Mouse (Mus musculus) skeletal muscle tissue, adult 2 months (tissue): ENCODE data around the gene Lpcat3.

Experiments
- DNase-seq: peaks from one replicate; pipeline ENCODE4 v3.0.0-alpha.2; 2012; ENCODE audit warnings: low read depth, low spot score

Gene Lpcat3

GRCm38 (mm10) chr6:124738511-124739023 is 75.7 kb downstream of the Lpcat3 start, which contains the start of gene Ptpn6:
TSS of gene Ptpn6 (minus strand) at chr6:124738714.
- no peak for DNase-seq

- DNase-seq = no peak
Measured at GRCm38 (mm10) chr6:124739231-124739796, 76.5 kb downstream of the Lpcat3 start.

GRCm38 (mm10) chr6:124740211-124740887 is 77.5 kb downstream of the Lpcat3 start:
- DNase-seq = peak; percentile 57

GRCm38 (mm10) chr6:124740888-124741761 is 78.3 kb downstream of the Lpcat3 start, which contains the start of gene Grcc10:
TSS of gene Grcc10 (minus strand) at chr6:124741374.
- peak; percentile 90 for DNase-seq

GRCm38 (mm10) chr6:124741842-124742241 is 79.0 kb downstream of the Lpcat3 start:
- no peak for DNase-seq

- no peak for DNase-seq
Measured at GRCm38 (mm10) chr6:124742839-124743514, 80.2 kb downstream of the Lpcat3 start.

GRCm38 (mm10) chr6:124743647-124744046 is 80.8 kb downstream of the Lpcat3 start:
- DNase-seq = no peak

- DNase-seq = peak; percentile 44
Measured at GRCm38 (mm10) chr6:124744755-124745321, 82.0 kb downstream of the Lpcat3 start.

GRCm38 (mm10) chr6:124745490-124746295 is 82.9 kb downstream of the Lpcat3 start:
- DNase-seq = peak; percentile 95

GRCm38 (mm10) chr6:124746296-124746605 is 83.4 kb downstream of the Lpcat3 start:
- no peak for DNase-seq

GRCm38 (mm10) chr6:124746654-124747632 is 84.1 kb downstream of the Lpcat3 start:
- DNase-seq = no peak

GRCm38 (mm10) chr6:124750405-124750804 is 87.6 kb downstream of the Lpcat3 start:
- DNase-seq = no peak

GRCm38 (mm10) chr6:124753861-124754260 is 91.0 kb downstream of the Lpcat3 start:
- no peak for DNase-seq
